Mouse (Mus musculus) brain, embryonic 14.5 days (tissue): ENCODE results near the gene Cpped1.

Experiments
- CTCF ChIP-seq: fragments of 200-500 bp; IDR thresholded peaks from 2 replicates; pipeline ENCODE4 v1.5.1; 2012; ENCODE audit warnings: inconsistent platforms, mild to moderate bottlenecking, moderate library complexity, borderline replicate concordance; ENCODE audit not compliant: insufficient read depth, insufficient read length; ENCODE audit errors: extremely low read depth
- POLR2A ChIP-seq: fragments of 200-500 bp; IDR thresholded peaks from 2 replicates; pipeline ENCODE4 v1.6.1; 2012; ENCODE audit warnings: mild to moderate bottlenecking, inconsistent platforms, borderline replicate concordance; ENCODE audit not compliant: poor library complexity, insufficient read depth, insufficient read length, severe bottlenecking; ENCODE audit errors: extremely low read depth

- TF ChIP-seq POLR2A (no peak), CTCF (no peak)
These were observed 88.5 kb downstream of the Cpped1 start for GRCm38 (mm10) chr16:11820791-11821190.
